Mouse (Mus musculus): Measurements from ENCODE around the gene Bloc1s5.

- TF ChIP-seq POLR2A (IDR thresholded peaks at IDR 0.05; ENCODE audit: insufficient read depth, low read depth, low read length) (no peak), CTCF (IDR thresholded peaks at IDR 0.05; ENCODE audit: insufficient read depth, low read depth, low read length) (no peak)
Observed at GRCm38 (mm10) chr13:38554210-38554609, 80.7 kb downstream of the Bloc1s5 start.
